Mouse (Mus musculus): Measurements from ENCODE around the gene Slc7a15. TPM values are rescaled to one million over a fixed set of nuclear protein-coding genes. Genes with fewer than 3 reads are reported as not detected.

The Slc7a15 gene
- polyA plus RNA-seq, 1 experiment from 2014 or later = 0.14 TPM

DNA sequence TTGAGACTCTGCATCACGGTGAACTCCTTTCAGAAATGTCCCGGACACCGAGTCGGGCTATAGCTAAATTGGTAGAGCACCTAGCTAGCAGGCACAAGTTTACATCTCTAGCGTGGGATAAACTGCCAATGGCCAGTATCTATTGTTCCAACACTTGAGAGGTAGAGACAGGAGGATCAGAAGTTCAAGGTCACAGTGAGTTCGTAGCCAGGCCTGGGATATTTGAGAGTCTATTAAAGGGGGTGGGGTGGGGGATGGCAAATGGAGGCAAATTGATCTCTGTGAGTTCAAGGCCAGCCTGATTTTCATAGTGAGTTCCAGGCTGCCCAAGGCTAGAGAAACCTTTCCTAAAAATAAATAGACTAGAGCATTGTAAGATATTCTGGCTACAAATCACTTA is 52.1 kb downstream of the Slc7a15 start:
- Histone ChIP-seq H3K36me3 (no peaks in the 10 kb centered on the region), H3K4me3 (replicated peaks) (no peak overlapping the region), H3K9me3 (no peaks in the 10 kb centered on the region), H3K4me2 (replicated peaks) (no peak overlapping the region), H3K4me1 (replicated peaks) (no peaks in the 10 kb centered on the region), H3K27me3 (replicated peaks) (no peaks in the 10 kb centered on the region), H3K9ac (no peak overlapping the region), H3K27ac (no peak overlapping the region)
- 86% methylated on average over 6 of the region's 6 CpGs for WGBS
- no peak for ATAC-seq

DNA sequence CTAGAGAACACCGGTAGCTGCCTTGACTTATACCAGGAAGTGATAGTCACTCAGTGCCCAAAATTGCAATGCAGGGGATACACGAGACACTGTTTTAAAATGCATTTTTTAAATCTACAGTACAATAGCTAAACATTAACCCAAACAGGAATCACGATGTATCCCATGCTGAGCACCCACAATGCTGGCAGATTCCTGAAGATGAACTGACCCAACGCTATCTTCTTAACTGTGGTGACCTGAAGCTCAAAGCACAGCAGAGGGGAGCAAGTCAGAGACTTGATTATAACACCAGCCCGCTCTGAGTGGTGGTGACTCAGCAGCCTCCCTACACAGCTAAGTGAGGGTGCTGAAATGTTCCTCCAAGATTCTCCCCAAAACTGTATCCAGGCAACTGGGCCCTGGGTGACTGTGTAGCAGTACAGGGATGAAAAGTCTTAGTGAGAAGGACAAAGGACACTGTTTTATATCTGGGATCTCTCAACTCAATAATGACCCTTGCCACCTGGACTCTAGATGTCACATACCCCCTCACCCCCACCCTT is 53.7 kb downstream of the Slc7a15 start:
- H3K27ac ChIP-seq = no peak overlapping the region
- no peaks in the 10 kb centered on the region for H3K4me1 ChIP-seq (replicated peaks)
- no peaks in the 10 kb centered on the region for H3K9me3 ChIP-seq
- no peak overlapping the region for H3K4me3 ChIP-seq (replicated peaks)
- ATAC-seq = no peak
- H3K9ac ChIP-seq = no peak overlapping the region
- no peaks in the 10 kb centered on the region for H3K27me3 ChIP-seq (replicated peaks)
- 78% methylated on average over 5 of the region's 5 CpGs for WGBS
- no peaks in the 10 kb centered on the region for H3K36me3 ChIP-seq
- H3K4me2 ChIP-seq (replicated peaks) = no peak overlapping the region

DNA sequence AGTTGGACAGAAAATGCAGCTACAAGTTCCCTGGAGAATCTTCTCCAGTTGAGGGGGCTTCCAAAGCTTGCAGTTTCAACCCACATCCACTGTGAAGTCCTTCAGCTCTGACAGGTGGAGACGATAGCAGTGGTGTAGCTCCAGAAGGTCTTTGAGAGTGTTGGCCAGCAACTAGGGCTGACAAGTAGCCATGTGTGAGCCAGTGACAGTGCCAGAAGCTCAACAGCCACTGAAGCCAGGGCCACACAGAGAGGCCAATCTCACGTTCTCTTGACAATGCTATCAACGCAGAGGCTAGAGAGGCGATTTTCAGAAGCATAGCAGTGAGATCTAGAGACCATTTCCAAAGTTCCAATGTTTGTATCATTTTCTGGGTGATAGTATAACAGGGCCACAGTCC is 56.5 kb downstream of the Slc7a15 start:
- Histone ChIP-seq H3K9me3 (no peaks in the 10 kb centered on the region), H3K27ac (no peak overlapping the region), H3K27me3 (replicated peaks) (no peaks in the 10 kb centered on the region), H3K9ac (no peak overlapping the region), H3K4me1 (replicated peaks) (0 out of 2 replicates have a peak, but pooled peaks cover 4% of the 10 kb centered on the region), H3K36me3 (no peaks in the 10 kb centered on the region), H3K4me3 (replicated peaks) (no peak overlapping the region), H3K4me2 (replicated peaks) (no peak overlapping the region)
- no peak for ATAC-seq
- 86% methylated on average over 4 of the region's 4 CpGs for WGBS

DNA sequence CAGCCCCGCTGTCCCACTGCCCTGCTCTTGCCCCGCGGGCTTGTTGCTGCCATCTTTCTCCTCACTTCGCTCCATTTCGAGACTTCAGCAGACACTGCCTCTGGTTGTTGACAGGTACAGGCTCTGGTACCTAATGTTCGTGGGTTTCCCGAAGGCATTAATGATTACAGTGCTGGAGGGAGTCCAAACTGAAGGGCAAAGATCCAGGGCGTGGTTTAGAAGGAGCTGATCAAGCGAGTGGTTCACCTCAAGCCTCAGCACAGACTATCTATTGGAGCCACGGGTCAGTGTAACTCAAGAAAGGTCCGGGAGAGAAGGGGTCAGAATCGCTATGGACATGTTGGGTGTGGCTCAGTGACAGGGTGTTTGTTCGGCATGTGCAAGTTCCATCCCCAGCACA is 59.4 kb downstream of the Slc7a15 start:
- Histone ChIP-seq H3K27me3 (replicated peaks) (no peaks in the 10 kb centered on the region), H3K36me3 (no peaks in the 10 kb centered on the region), H3K9me3 (no peaks in the 10 kb centered on the region), H3K9ac (no peak overlapping the region), H3K4me3 (replicated peaks) (no peak overlapping the region), H3K4me1 (replicated peaks) (0 out of 2 replicates have a peak, but pooled peaks cover 4% of the 10 kb centered on the region), H3K27ac (no peak overlapping the region), H3K4me2 (replicated peaks) (no peak overlapping the region)
- ATAC-seq = peak; percentile 67
- 78% methylated on average over 13 of the region's 13 CpGs for WGBS

DNA sequence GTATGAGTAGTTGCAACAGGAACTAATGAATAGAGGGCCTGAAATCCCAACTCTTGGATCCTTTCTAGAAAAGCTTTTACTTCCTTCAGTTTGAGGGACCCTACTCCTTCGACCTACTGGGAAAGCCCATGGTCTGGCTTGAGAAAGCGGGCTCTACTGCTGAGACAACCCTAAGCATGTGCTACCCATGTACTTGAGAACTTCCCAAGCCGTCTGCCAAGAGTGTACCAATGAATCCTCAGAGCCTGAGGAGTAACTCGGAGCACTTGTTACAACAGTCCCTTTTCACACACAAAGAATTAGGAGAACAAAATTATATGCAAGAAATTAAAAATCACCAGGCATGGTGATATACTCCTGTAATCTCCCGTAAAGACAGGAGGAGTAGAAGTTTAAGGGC is 61.6 kb downstream of the Slc7a15 start:
- 0 out of 2 replicates have a peak, but pooled peaks cover 4% of the 10 kb centered on the region for H3K4me1 ChIP-seq (replicated peaks)
- ATAC-seq = no peak
- H3K4me3 ChIP-seq (replicated peaks) = no peak overlapping the region
- no peak overlapping the region for H3K9ac ChIP-seq
- no peaks in the 10 kb centered on the region for H3K36me3 ChIP-seq
- H3K4me2 ChIP-seq (replicated peaks) = no peak overlapping the region
- H3K9me3 ChIP-seq = no peaks in the 10 kb centered on the region
- H3K27ac ChIP-seq = no peak overlapping the region
- WGBS = 87% methylated on average over 5 of the region's 5 CpGs
- H3K27me3 ChIP-seq (replicated peaks) = no peaks in the 10 kb centered on the region

DNA sequence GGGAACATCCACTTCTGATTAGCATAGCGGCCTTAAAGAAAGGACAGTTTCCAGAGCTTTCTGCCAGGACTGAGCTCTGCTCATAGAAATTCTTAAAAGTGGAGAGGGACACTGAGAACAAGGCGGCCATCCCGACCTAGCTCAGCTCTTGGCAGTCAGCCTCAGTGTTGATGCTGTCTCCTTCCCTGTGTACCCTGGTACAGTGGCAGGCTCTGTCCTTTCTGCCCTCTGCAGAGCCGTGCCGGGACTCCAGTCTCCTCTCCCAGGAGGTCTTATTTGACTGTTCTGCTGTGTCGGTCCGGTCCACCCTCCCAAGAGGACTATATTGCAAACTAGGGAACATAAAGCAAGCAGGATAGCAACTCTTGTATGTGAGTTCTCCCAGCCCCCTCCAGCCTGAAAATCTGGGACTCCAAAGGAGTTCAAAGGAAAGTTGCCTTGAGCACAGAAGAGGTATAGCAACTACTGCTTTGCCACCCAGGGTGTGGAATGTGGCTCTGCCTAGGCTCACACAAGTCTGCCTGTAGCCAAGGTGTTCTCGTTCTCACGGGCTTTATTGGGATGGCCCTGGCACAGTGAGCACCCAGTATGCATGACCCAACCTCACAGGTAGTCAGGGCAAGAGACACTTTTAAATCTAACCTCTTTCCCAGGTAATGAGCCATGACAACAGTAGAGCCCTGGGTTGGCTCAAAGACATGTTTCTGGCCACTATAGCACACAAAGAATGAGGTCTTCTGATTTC is 62.5 kb downstream of the Slc7a15 start:
- Histone ChIP-seq H3K4me2 (replicated peaks) (no peak overlapping the region), H3K9ac (no peak overlapping the region), H3K36me3 (no peaks in the 10 kb centered on the region), H3K27me3 (replicated peaks) (no peaks in the 10 kb centered on the region), H3K4me1 (replicated peaks) (0 out of 2 replicates have a peak, but pooled peaks cover 4% of the 10 kb centered on the region), H3K9me3 (no peaks in the 10 kb centered on the region), H3K4me3 (replicated peaks) (no peak overlapping the region), H3K27ac (no peak overlapping the region)
- no peak for ATAC-seq
- WGBS = 65% methylated on average over 9 of the region's 9 CpGs

DNA sequence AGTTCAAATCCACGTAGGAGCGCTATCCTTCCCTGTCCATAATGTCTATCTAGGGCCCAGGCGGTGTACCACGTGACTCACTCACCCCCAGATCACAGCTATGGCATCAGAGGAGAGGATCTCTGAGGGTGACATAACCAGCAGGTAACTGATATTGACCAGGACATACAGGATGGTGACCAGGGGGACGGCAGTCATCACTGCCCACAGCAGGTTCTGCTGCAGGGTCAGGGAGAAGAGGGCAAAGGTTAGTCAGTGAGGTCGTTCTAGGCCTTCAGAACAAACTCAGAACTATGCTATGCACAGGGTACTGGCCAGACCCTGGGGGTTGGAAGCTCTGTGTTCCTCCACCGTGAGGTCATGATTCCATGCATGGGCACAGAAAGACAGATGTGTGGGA is 63.3 kb downstream of the Slc7a15 start:
- no peak overlapping the region for H3K9ac ChIP-seq
- H3K4me3 ChIP-seq (replicated peaks) = no peak overlapping the region
- 80% methylated on average over 7 of the region's 7 CpGs for WGBS
- H3K27ac ChIP-seq = no peak overlapping the region
- H3K9me3 ChIP-seq = no peaks in the 10 kb centered on the region
- H3K4me1 ChIP-seq (replicated peaks) = 0 out of 2 replicates have a peak, but pooled peaks cover 4% of the 10 kb centered on the region
- no peak overlapping the region for H3K4me2 ChIP-seq (replicated peaks)
- ATAC-seq = no peak
- no peaks in the 10 kb centered on the region for H3K36me3 ChIP-seq
- H3K27me3 ChIP-seq (replicated peaks) = no peaks in the 10 kb centered on the region

DNA sequence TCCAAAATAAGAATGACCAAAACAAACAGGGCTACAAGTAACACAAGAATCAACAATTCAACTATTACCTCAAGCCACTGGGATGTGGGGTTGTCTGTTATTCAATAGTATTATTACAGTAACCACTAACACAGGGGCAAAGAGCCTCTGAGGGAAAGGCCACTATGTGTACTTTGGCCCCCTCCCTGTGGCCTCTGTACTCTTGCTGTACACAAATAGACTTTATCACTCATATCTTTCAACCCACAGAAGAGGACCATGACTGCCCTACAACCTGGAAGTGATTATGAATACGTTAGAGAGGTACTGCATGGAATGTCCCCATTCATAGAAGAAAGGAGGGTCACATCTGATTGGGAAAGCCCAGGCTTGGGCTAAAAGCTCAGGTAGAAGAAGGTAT is 64.0 kb downstream of the Slc7a15 start:
- 71% methylated on average over 1 of the region's 1 CpGs for WGBS
- peak; percentile 58 for ATAC-seq
- Histone ChIP-seq H3K4me2 (replicated peaks) (no peak overlapping the region), H3K27ac (no peak overlapping the region), H3K4me3 (replicated peaks) (no peak overlapping the region), H3K36me3 (no peaks in the 10 kb centered on the region), H3K4me1 (replicated peaks) (0 out of 2 replicates have a peak, but pooled peaks cover 4% of the 10 kb centered on the region), H3K9me3 (no peaks in the 10 kb centered on the region), H3K9ac (no peak overlapping the region), H3K27me3 (replicated peaks) (no peaks in the 10 kb centered on the region)

DNA sequence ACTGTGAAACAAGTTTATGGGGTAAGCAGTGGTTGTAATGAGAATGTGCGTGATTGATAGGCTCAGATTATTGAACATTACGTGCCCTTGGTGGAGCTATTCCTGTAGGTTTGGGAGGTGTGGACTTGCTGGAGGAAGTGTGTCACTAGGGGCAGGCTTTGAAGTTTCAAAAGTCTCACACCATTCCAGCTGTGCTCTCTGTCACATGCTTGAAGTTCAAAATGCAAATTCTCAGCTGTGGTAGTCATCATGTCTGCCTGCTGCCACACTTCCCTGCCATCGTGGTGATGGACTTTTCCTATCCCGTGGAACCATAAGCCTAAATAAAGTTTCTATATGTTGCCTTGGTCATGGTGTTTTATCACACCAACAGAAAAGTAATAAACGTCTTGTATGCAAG is 71.1 kb downstream of the Slc7a15 start:
- no peak for ATAC-seq
- Histone ChIP-seq H3K4me2 (replicated peaks) (no peak overlapping the region), H3K27ac (no peak overlapping the region), H3K9me3 (no peaks in the 10 kb centered on the region), H3K9ac (no peak overlapping the region), H3K4me1 (replicated peaks) (no peaks in the 10 kb centered on the region), H3K27me3 (replicated peaks) (no peaks in the 10 kb centered on the region), H3K4me3 (replicated peaks) (no peak overlapping the region), H3K36me3 (no peaks in the 10 kb centered on the region)
- 75% methylated on average over 5 of the region's 5 CpGs for WGBS

DNA sequence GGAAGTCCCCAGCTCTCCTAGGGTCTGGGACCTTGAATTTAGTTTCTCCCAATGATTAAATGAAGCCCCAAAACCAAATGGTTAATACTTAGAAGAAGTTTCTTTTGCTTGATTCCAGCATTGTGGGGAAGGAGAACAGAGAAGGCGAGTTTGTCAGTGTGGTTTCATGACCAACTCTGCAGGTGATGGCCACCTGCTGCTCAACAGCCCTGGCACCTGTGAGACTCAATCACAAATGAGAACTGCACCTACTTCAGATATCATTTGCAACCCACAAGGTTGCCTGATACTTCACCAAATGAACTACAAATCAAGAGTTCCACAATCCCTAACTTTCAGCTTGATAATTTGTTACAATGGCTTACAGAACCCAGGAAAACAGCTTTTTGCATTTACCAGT is 71.7 kb downstream of the Slc7a15 start:
- 68% methylated on average over 1 of the region's 1 CpGs for WGBS
- no peak for ATAC-seq
- Histone ChIP-seq H3K27me3 (replicated peaks) (no peaks in the 10 kb centered on the region), H3K27ac (no peak overlapping the region), H3K4me3 (replicated peaks) (no peak overlapping the region), H3K4me1 (replicated peaks) (no peaks in the 10 kb centered on the region), H3K9me3 (no peaks in the 10 kb centered on the region), H3K36me3 (no peaks in the 10 kb centered on the region), H3K9ac (no peak overlapping the region), H3K4me2 (replicated peaks) (no peak overlapping the region)

DNA sequence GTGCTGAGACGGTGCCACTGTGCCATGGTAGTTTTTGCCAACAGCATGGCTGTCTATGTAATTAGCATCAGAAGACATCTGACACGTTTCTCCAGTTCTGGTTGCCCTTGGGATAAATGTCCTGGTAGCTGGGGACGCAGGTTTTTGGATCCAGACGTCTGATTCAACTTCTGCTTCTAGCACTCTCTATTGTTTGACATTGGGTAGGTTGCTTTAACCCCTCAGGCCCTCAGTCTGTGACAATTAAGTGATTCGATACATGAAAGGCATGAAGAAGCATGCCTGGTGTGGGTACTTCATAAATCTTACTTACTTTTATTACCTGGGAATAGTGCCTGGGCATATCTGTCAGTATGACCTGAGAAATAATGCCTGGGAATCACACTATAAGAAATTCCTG is 74.8 kb downstream of the Slc7a15 start:
- H3K9me3 ChIP-seq = no peaks in the 10 kb centered on the region
- H3K27ac ChIP-seq = no peak overlapping the region
- H3K27me3 ChIP-seq (replicated peaks) = no peaks in the 10 kb centered on the region
- no peak overlapping the region for H3K4me3 ChIP-seq (replicated peaks)
- no peak for ATAC-seq
- H3K4me2 ChIP-seq (replicated peaks) = no peak overlapping the region
- H3K9ac ChIP-seq = no peak overlapping the region
- WGBS = 74% methylated on average over 5 of the region's 5 CpGs
- H3K36me3 ChIP-seq = no peaks in the 10 kb centered on the region
- 0 out of 2 replicates have a peak, but pooled peaks cover 3% of the 10 kb centered on the region for H3K4me1 ChIP-seq (replicated peaks)

DNA sequence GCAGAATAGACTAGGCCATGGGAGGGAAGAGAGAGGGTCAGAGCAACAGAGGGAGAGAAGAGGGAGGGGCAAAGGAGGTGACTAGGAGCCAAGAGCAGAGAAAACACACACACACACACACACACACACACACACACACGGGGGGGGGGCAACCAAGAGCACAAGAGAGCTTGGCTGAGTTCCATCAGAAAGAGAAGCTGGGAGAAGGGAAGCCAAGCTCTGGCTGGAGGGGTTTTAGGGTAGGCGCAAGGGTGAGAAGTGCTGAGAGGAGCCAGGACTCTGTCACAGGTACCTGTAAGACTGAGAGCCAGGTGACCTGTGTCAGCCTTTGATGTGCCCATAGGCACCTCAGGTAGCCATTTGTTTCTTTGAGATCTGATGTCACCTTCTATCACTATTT is 76.2 kb downstream of the Slc7a15 start:
- 0 out of 2 replicates have a peak, but pooled peaks cover 3% of the 10 kb centered on the region for H3K4me1 ChIP-seq (replicated peaks)
- no peak overlapping the region for H3K9ac ChIP-seq
- 57% methylated on average over 2 of the region's 2 CpGs for WGBS
- ATAC-seq = no peak
- H3K4me2 ChIP-seq (replicated peaks) = no peak overlapping the region
- no peak overlapping the region for H3K27ac ChIP-seq
- H3K4me3 ChIP-seq (replicated peaks) = no peak overlapping the region
- no peaks in the 10 kb centered on the region for H3K9me3 ChIP-seq
- no peaks in the 10 kb centered on the region for H3K36me3 ChIP-seq
- H3K27me3 ChIP-seq (replicated peaks) = no peaks in the 10 kb centered on the region
